Mouse (Mus musculus) kidney, adult 18-20 months (tissue): ENCODE results near the gene Lsm10.
A peak's percentile ranks its signal among the peaks of the same experiment; 100 is the strongest.

ENCODE experiments used
- DNase-seq: peaks from one replicate; pipeline ENCODE4 v3.0.0; 2021

The Lsm10 gene

GRCm38 (mm10) chr4:126120506-126120905 lies 24.1 kb downstream of the Lsm10 start:
- no peak for DNase-seq

- no peak for DNase-seq
Observed at GRCm38 (mm10) chr4:126123309-126124040, 27.1 kb downstream of the Lsm10 start.

DNA sequence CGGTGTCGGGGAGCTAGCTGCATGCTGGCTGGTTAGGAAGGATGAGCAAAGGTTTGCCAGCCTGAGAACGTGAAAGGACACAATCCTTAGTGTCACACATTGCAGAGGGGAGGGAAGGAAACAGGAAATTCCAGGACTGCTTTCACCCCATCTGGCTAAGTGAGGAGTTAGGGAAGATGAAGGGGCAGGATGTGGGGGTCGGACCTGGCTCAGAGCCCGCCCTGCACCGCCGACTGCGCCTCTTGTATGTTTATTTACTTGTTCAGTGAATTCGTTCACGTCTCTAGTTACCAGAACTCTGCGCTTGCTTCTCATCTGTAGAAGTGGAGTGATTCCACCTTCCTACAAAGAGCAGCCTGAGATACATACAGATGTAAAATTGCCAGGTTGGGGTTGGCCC lies 34.1 kb downstream of the Lsm10 start:
- no peak for DNase-seq

- peak; percentile 55 for DNase-seq
Observed at GRCm38 (mm10) chr4:126131290-126132121, 35.1 kb downstream of the Lsm10 start.

- DNase-seq: no peak
Observed at GRCm38 (mm10) chr4:126132636-126133264, 36.3 kb downstream of the Lsm10 start.

GRCm38 (mm10) chr4:126134236-126134635 lies 37.8 kb downstream of the Lsm10 start:
- no peak for DNase-seq

DNA sequence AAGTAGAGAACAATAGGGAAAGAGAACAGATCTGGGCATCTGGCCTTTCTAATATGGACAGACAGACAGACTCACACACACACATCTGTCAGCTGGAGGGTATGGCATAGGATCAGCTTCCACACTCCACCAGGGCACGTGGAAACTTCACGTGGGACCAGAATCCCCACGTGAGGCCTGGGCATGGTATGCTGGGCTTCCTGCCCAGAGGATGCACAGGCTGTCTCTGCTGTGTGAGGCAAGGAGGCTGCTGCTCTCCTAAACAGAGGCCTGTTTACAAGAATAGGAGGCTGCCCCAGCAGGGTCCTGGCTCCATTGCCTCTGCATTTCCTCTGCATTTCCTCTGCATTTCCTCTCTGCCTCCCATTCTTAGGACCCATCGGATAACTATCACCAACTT lies 38.2 kb downstream of the Lsm10 start:
- DNase-seq: no peak

DNA sequence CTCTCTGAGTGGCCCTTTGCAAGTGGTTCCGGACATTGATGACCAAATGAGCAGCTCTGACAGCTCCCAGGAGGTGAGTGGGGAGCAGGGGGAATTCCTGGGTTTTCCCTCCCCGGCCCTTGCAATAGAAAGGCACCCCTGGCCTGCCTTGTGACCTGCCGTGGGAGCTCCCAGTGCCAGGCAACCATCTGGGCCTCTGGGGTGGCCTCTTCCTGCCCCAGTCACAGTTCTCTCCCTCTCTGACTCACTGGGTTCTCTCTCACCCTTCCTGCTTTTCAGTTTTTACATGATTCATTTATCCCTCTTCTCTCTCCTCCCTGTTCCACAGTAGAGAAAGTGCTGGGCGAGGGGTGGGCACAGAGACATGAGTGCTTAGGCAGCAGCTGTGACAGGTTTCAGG lies 41.4 kb downstream of the Lsm10 start:
- no peak for DNase-seq

- DNase-seq: no peak
Observed at GRCm38 (mm10) chr4:126141021-126141420, 44.6 kb downstream of the Lsm10 start.

- DNase-seq: no peak
Observed at GRCm38 (mm10) chr4:126145396-126145795, 49.0 kb downstream of the Lsm10 start.

- DNase-seq: no peak
Observed at GRCm38 (mm10) chr4:126146974-126147532, 50.6 kb downstream of the Lsm10 start.

GRCm38 (mm10) chr4:126147533-126148160 lies 51.2 kb downstream of the Lsm10 start, which contains the start of gene Eva1b:
Eva1b (plus strand) TSS chr4:126147744.
- DNase-seq: peak; percentile 89
